Mouse (Mus musculus) frontal cortex, postnatal 36 days (tissue): ENCODE measurements around the gene Nhsl1.

Experiments
- DNase-seq, 2 experiments: peaks; one replicate each; pipeline ENCODE4 v3.0.0; 2022; ENCODE audit warnings: low spot score in 2 of 2

Nhsl1 gene

DNA sequence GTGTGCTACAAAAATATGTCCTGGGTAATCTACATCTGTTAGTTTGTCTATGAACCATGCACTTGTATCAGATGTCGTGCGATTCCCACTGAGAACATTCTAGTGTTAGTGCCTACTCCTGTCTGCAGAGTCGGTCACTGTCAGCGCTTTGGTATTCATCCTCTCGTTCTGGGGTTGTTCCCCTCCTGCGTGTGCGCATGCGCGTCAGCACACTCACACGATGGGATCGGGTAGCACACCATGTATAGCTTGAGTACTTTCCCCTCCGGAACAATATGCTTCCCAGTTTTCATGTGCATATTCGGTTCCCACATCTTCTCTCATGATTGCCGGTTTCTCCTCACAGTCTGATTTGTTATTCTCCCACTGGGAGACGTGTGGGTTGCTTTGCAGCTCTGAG, 28.4 kb downstream of the Nhsl1 start:
- DNase-seq: peak; percentile 5 to 11

DNA sequence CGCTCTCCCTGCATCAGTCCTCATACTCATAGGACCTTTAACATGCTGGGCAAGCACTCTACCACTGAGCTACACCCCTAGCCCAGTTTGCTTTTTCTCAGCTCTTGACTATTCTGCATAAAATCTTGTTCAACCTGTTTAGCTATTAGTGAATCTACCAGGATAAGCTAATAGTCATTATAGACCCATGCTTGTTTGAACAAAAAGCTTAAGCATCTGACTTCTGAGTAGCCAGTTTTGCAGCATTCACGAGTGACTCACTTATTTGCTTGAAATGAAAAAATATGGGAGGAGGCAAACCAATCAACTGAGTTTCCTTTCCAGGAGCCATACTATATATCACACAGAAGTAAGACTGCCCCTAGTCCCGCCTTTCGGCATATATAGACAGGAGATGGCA, 32.0 kb downstream of the Nhsl1 start:
- no peak for DNase-seq

GRCm38 (mm10) chr10:18352937-18353336, 34.2 kb downstream of the Nhsl1 start:
- no peak for DNase-seq

GRCm38 (mm10) chr10:18354103-18354502, 35.3 kb downstream of the Nhsl1 start:
- no peak for DNase-seq

GRCm38 (mm10) chr10:18356461-18356860, 37.7 kb downstream of the Nhsl1 start:
- no peak for DNase-seq

DNA sequence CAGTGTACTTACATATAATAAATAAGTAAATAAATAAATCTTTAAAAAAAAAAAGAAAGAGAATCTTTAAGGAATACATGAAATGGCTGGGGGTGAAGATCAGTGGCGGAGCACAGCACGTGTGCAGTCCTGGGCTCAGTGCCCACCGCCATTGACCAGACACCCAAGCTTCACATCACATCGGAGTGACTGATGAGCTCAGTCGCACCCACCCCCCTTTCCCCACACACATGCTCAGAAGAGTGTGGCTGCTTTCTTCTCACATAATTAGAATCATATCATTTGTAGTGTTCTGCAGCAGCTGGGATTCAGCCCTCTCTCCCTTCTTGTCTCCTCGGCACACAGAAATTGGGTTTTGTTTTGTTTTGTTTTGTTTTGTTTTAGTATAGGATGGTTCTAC, 38.4 kb downstream of the Nhsl1 start:
- DNase-seq: no peak

GRCm38 (mm10) chr10:18358461-18358860, 39.7 kb downstream of the Nhsl1 start:
- no peak for DNase-seq

- peak; percentile 34 to 48 for DNase-seq
These were observed 41.4 kb downstream of the Nhsl1 start for GRCm38 (mm10) chr10:18360175-18360574.

DNA sequence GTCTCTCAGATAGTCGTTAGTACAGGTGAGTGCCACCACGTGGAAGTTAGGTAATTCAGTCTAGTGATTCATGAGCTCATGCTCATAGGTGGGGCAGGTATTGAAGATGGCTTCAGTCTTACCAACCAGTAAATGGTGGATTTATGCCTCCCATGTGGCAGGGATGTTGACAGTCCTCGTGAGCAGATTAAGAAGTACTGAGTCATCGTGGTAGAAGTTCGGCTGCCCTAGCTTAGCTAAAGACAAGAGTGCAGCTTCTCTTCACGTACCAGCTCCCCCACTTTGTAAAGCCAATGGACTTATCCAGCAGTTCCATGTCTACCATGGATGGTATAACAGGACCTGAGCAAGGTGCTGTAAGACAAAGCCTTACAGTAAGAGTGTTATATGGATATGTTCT, 46.6 kb downstream of the Nhsl1 start:
- DNase-seq: no peak

DNA sequence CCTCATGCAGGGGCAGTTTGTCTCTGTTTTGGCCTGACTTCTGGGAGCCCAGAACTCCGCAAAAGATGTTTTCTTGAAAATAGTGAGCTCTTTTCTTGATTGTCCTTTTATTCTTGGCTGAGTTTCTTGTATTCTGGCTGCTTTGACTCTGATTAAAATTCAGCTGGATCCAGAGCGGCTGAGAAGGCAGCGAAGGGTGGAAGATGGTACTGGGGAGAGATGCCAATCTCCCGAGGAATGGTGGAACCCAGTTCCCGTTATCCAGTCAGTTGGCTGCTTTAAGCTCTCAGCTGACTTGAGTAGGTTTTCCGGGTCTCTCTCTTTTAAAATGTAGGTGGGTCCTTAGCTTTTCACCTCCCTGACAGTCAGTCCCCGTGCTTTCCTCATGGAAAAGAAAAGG, 47.9 kb downstream of the Nhsl1 start:
- no peak for DNase-seq

DNA sequence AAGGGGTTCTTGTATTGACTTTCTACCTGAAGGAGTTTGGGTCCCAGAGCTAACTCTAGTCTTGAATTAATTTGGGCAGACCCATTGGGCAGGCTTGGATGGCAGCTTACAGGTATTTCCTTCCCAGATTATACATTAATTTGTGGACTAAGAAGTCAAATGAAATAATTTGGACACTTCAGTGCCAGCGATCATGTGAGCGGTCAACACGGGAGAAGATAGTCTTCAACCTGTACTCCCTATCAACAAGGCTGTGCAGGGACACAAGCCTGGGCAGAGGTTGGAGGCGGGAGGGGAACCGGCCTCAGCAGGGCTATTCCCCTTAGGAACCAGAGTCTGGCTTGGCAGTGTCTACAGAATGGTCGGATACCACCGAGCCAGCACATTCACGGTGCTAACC, 49.3 kb downstream of the Nhsl1 start:
- DNase-seq: no peak

DNA sequence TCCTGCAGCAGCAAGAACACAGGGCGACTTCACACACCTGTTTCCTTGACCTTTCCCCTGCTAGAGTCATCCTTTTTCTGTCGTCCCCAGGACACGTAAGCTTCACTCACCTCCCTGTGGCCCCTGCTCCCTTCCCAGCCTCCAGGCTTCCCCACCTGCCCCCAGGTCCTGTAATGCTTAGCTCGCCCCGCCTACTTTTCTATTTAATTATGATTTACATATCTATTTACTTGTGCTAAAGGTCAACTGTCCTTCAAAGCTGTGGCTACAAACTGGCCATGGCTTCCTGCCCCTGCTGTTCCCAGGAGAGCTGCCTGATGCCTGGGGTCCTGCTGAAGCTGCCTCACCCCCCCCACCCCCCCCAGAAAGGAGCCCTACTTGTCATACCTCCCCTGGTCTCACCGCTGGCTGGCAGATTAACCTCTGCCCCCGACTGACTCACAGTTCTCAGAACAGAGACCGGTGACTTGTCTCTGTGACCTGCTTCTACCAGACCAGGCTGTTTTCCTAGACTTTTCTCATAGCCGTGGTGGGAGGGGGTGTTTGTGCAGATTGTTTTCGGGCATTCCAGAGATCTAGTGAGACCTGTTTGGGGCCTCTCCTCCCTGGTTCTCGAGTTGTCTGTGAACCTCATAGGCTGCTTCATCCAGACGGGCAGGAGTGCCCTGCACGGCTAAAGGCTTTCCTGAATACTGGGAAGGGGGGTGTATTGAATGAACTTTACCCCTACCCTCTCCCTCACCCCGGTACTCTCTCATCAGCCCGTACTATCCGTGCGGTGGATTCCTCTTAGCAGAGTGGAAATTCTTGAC, 51.9 kb downstream of the Nhsl1 start:
- DNase-seq: no peak

DNA sequence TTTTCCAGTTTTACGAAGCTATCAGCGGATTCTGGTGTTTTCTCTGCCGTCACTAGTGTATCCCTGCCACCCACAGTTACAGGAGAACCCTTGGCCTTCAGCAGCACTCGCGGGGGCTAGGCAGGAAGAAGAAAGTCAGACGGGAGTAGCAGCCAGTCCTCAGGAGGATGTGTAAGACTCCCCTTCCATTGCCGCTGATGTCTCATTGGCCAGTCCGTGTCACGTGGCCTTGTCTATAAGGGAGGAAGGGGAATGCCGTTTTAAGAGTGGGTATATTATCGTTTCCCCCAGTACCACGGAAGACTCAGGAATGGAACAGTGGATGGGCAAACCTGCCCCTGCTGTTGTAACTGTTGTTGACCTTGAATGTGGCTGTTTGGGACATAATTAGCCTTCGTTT, 53.1 kb downstream of the Nhsl1 start:
- no peak for DNase-seq

DNA sequence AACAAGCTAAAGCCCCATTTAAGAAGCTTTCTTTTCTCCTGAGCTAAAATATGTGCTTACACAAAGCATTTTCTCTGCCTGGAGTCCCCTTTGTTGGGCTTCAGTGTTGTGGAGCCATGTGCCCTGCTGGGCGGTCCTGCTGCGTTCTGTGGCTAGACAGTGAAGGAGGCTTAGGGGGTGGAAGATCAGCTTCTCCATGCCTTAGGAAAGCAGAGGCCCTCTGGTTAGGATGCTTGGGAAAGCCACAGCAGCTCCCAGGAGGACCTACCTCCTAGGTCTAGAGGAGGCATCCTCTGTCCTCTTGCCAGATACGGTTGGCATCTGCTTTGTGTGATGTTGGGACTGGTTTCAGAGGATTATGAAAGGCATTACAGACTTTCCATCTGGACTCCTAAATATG, 56.5 kb downstream of the Nhsl1 start:
- DNase-seq: no peak

GRCm38 (mm10) chr10:18384766-18385165, 66.0 kb downstream of the Nhsl1 start:
- DNase-seq: no peak

GRCm38 (mm10) chr10:18386224-18386623, 67.4 kb downstream of the Nhsl1 start:
- peak in 1 of 2 experiments; percentile 43 for DNase-seq

DNA sequence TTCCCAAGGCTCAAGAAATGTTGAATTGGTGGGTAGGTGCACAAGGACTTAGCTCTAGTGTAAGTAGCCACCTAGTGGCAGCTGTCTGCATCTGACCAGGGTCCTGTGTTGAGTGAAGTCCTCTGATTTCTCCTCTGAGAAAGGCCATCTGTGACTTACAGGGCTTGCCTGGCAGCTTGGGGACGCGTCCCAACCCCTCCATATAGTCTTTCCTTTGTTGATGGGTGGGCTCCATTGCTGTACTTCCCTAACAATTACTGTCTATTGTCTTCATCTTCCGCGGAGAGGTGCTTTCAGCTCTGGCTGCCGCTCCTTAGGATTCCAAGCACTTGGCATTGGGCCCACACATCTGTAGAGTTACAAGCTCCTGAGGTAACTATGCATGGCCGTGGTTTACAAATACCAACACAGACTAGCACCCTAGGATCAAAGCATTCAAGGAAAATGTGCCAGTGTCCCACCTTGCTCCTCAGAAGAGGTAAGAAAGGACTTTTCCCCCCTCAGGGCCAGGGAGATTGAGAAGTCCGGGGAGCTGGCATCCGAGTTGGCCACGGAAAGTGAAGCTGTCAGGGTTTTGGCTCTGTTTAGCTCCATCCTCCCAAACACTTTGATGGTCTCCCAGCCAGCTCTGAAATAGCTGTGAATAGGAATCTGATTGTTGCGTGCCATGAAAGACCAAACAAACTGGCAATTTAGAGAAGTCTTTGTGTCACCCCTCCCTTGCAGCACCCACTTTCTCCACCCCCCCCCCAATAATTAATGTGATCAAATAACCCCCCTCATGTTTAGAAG, 70.2 kb downstream of the Nhsl1 start:
- DNase-seq: peak in 1 of 2 experiments; percentile 64

- no peak for DNase-seq
These were observed 71.2 kb downstream of the Nhsl1 start for GRCm38 (mm10) chr10:18390004-18390403.

GRCm38 (mm10) chr10:18391608-18392007, 72.8 kb downstream of the Nhsl1 start:
- DNase-seq: peak; percentile 35 to 75

- no peak for DNase-seq
These were observed 73.5 kb downstream of the Nhsl1 start for GRCm38 (mm10) chr10:18392268-18392667.

DNA sequence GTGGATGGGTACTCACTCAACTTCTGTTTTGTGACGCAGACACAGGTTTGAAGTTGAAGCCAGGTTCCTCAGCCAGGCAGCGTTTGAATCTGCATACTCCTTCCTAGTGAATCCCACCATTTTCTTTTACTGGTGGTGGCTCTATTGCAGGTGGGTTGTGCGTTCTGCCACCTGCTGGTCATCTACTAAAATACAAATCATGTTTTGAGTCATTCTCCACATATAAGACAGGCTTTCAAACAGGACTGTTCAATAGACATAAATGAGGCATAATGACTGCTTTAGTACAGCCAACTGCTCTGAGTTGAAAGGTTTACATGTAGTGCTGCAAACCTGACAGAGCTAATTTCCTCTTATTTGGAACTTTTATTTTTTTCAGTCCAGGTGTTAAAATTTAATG, 75.0 kb downstream of the Nhsl1 start:
- DNase-seq: no peak

GRCm38 (mm10) chr10:18394270-18394669, 75.5 kb downstream of the Nhsl1 start:
- DNase-seq: no peak

DNA sequence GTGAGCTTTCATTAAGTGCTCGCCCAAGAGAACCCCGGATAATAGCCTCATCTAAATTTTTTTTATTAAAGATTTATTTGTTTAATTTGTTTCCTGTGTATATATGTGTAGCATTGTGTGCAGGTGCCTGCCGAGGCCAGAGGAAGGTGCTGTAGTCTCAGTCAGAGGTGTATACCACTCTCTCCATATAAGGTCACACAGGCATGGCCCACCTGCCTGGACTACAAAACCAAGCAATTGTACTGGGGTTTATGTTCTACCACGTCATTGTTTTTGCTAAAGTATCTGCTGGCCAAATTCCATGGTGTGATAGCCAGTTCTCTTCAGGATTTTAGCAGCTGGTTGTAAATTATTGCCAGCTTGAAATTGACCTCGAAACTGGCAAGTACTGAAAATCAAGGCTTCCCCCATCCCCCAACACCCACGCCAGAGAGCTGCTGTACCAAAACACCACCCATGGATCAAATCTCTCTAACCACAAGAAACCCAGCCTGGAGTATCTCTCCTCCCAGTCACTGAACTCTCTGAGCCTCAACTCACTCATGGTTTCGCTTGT, 81.4 kb downstream of the Nhsl1 start:
- no peak for DNase-seq
